Mouse (Mus musculus) midbrain, postnatal 0 days (tissue): Measurements from ENCODE around the gene Plekhs1. TPM values are rescaled to one million over a fixed set of nuclear protein-coding genes. Genes with fewer than 3 reads are reported as not detected.

Experiments
- ATAC-seq: fragments of 200-750 bp; cut with Nextera tagmentation; 2 replicates; pipeline ENCODE4 v1.8.0; 2017; ENCODE audit warnings: moderate number of reproducible peaks, mild to moderate bottlenecking, moderate TSS enrichment, moderate library complexity; ENCODE audit not compliant: low FRiP score
- DNase-seq: peaks from one replicate; pipeline ENCODE4 v3.0.0-alpha.2; 2015; ENCODE audit warnings: low spot score
- H3K27ac ChIP-seq: fragments of 300-500 bp; sonication (generic); 2 replicates; pipeline ENCODE4 v1.5.1; 2014; ENCODE audit warnings: low read depth, mild to moderate bottlenecking, low read length, mixed read lengths
- H3K27me3 ChIP-seq: fragments of 300-500 bp; sonication (generic); 2 replicates; pipeline ENCODE4 v1.6.1; 2014; ENCODE audit warnings: low read length, control low read depth, mixed read lengths; ENCODE audit not compliant: insufficient read depth
- H3K36me3 ChIP-seq: fragments of 300-500 bp; sonication (generic); 2 replicates; pipeline ENCODE4 v1.6.1; 2014; ENCODE audit warnings: low read length, control low read depth, mixed read lengths; ENCODE audit not compliant: insufficient read depth
- H3K4me1 ChIP-seq: fragments of 300-500 bp; sonication (generic); 2 replicates; pipeline ENCODE4 v1.6.1; 2014; ENCODE audit warnings: mild to moderate bottlenecking, control low read depth, antibody characterized with exemption, low read length, mixed read lengths; ENCODE audit not compliant: insufficient read depth
- H3K4me2 ChIP-seq: fragments of 300-500 bp; sonication (generic); 2 replicates; pipeline ENCODE4 v1.6.1; 2014; ENCODE audit warnings: low read depth, mild to moderate bottlenecking, low read length, mixed read lengths; ENCODE audit not compliant: poor library complexity, severe bottlenecking
- H3K4me3 ChIP-seq: fragments of 300-500 bp; sonication (generic); 2 replicates; pipeline ENCODE4 v1.5.1; 2014; ENCODE audit warnings: low read depth, mild to moderate bottlenecking, low read length, moderate library complexity
- H3K9ac ChIP-seq: fragments of 300-500 bp; sonication (generic); replicated peaks from 2 replicates; pipeline ENCODE4 v1.6.1; 2014; ENCODE audit warnings: mild to moderate bottlenecking, low read length, moderate library complexity, mixed read lengths; ENCODE audit not compliant: poor library complexity, severe bottlenecking
- H3K9me3 ChIP-seq: fragments of 300-500 bp; sonication (generic); 2 replicates; pipeline ENCODE4 v1.6.1; 2016; ENCODE audit warnings: low read length, control low read depth
- CTCF ChIP-seq: IDR thresholded peaks from 2 replicates; pipeline ENCODE4 v1.5.1; 2016; ENCODE audit warnings: antibody characterized with exemption, mild to moderate bottlenecking
- WGBS: fragments of 180-500 bp; shearing (Covaris S2); extraction: QIAGEN DNeasy Blood & Tissue Kit; methylation state at CpG from one replicate; pipeline ENCODE4 v1.1.7; 2014; 5-methylcytosine and 5-hydroxymethylcytosine counted together
- polyA plus RNA-seq: library from polyadenylated mRNA; unstranded; fragments of >200 nt; fragmentation: Nextera tagmentation; extraction: Ambion mirVana; gene quantifications from 2 replicates; pipeline ENCODE4 v1.2.1, GENCODE M21; 2015
- total RNA-seq: library from RNA; depleted of rRNA; stranded (reverse); fragments of >200 nt; gene quantifications from 2 replicates; pipeline ENCODE4 v1.2.3, GENCODE M21; 2014

The Plekhs1 gene
- total and polyA plus RNA-seq, 2 experiments from 2014 or later: 0.26 to 0.38 TPM

DNA sequence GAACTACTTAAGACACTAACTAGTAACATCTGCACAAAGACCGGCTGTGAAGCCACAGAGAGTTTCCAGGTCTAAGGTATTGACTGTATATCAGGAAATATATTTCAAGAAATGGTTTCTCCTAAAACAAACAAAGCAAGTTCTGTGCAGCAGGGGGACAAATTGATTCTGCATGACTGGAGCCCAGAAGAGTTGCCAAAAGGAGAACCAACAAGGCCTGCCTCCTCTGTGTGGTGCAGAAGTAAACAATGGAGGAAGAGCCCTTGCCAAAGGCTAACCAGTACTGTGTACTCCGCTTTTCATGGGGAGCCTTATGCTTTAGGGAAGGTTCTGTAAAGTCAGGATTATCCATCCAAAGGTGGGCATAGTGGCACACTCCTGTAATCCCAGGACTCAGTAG is 1.2 kb upstream of the Plekhs1 start:
- WGBS: 82% methylated on average over 2 of the region's 2 CpGs
- Histone ChIP-seq H3K4me1 (no peaks in the 10 kb centered on the region), H3K36me3 (no peaks in the 10 kb centered on the region)

DNA sequence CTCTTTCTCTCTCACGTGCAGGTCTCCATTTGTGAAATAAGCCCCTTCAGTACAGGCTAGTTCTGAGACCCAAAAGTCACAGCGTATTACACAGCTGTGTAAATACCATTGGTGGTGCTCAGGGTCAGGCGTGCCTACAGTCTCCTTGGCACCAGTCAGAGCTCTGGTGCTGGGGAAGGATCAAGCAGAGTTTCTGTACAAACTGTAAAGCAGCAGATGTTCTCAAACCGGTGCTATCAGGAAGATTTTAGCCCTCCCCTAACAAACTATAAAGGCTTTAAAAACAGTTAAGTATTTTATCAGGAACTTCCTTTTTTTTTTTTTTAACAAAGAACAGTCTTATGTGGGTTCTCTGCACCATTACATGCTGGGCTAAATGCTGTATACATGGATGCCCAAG is 1.3 kb downstream of the Plekhs1 start:
- no peaks in the 10 kb centered on the region for H3K36me3 ChIP-seq
- H3K27me3 ChIP-seq: no peaks in the 10 kb centered on the region
- no peak for ATAC-seq
- no peaks in the 10 kb centered on the region for H3K4me1 ChIP-seq
- H3K27ac ChIP-seq: no peak overlapping the region
- H3K4me3 ChIP-seq: no peak overlapping the region
- WGBS: 76% methylated on average over 4 of the region's 4 CpGs
- H3K9me3 ChIP-seq: no peaks in the 10 kb centered on the region
- TF ChIP-seq CTCF: no peak
- no peak for DNase-seq
- no peak overlapping the region for H3K9ac ChIP-seq
- H3K4me2 ChIP-seq: no peak overlapping the region

More for the DNA sequence above, 1.2 kb upstream of the Plekhs1 start:
- no peak overlapping the region for H3K27ac ChIP-seq
- ATAC-seq: no peak
- H3K9me3 ChIP-seq: no peaks in the 10 kb centered on the region
- H3K27me3 ChIP-seq: no peaks in the 10 kb centered on the region
- no peak overlapping the region for H3K9ac ChIP-seq
- no peak overlapping the region for H3K4me3 ChIP-seq
- H3K4me2 ChIP-seq: no peak overlapping the region
- TF ChIP-seq CTCF: no peak
- peak; percentile 45 for DNase-seq

DNA sequence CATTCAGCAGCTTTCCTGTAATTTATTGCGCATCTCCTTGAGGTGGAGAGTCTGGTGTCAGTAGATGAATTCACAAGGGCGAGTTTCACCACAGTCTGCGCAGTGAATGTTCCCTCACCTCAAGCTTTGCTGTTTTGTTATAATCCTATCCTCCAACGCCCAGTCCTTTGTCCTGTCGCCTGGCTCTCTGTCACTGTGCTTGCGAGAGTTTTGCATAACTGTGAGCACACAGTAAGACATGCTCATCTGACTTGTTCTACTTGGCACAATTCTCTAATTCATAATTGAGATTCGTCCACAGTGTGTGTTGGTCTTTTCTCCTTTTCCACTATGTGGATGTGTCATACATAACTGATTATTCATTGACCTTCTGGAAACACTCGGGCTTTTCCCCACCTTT is 5.0 kb downstream of the Plekhs1 start:
- WGBS: 73% methylated on average over 8 of the region's 8 CpGs
- no peak for TF ChIP-seq CTCF
- Histone ChIP-seq H3K27ac (no peak overlapping the region), H3K9me3 (no peaks in the 10 kb centered on the region), H3K9ac (no peak overlapping the region), H3K4me1 (0 out of 2 replicates have a peak, but pooled peaks cover 2% of the 10 kb centered on the region), H3K36me3 (no peaks in the 10 kb centered on the region), H3K27me3 (no peaks in the 10 kb centered on the region), H3K4me2 (no peak overlapping the region), H3K4me3 (no peak overlapping the region)
- DNase-seq (no peak), ATAC-seq (no peak)

DNA sequence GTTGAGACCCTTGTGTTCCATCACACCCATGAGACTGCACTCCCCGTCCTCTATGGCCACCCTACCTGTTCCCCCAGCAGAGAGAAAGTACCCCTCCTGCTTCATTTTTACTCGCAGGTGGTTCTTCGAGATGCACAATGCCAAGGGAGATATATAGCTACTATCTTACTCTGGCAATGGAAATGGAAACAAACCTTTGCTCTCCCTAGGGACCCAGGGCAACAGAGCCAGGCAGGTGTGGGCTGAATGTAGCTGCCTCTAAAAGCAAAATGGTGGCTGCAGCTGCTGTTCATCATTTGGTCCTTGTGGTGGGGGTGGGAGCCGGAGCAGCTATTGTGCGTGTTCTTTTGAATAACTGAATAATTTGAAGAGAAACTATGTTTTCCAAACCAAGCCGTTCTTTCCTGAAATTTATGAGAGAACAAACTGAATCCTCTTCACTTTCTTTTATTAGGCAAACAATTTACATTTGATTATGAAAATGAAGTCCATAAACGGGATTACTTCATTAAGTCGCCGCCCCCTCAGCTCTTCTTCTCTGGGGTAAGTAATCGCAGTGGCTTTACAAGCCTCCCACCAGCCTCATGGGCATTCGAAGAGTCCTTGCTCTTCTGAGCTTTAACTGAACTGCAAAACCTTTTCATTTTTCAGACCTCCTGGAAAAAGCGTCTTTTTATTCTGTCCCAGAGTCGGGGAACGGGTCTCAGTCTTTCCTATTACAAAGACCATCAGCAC is 9.0 kb downstream of the Plekhs1 start:
- Histone ChIP-seq H3K9me3 (no peaks in the 10 kb centered on the region), H3K4me2 (no peak overlapping the region), H3K4me3 (no peak overlapping the region), H3K4me1 (0 out of 2 replicates have a peak, but pooled peaks cover 5% of the 10 kb centered on the region), H3K27ac (no peak overlapping the region), H3K9ac (no peak overlapping the region), H3K27me3 (no peaks in the 10 kb centered on the region), H3K36me3 (no peaks in the 10 kb centered on the region)
- TF ChIP-seq CTCF: no peak
- 65% methylated on average over 14 of the region's 14 CpGs for WGBS
- ATAC-seq (no peak), DNase-seq (no peak)

DNA sequence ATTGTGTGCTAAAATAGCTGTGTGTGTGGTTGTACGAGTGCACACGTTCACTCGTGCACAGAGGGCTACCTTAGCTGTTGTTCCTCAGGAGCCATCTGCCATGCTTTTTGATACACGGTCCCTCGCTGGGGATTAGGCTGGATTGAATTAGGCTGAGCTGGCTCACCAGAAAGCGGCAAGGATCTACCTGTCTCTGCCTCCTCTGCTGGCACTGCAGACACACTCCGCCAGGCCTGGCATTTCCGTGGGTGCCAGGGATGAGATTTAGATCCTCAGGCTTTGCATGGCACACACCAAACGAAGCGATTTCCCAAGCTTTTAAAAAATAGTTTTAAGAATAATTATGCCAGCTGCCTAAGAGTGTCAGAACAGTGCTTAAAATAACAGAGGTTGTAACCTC is 10.5 kb downstream of the Plekhs1 start:
- H3K4me2 ChIP-seq: no peak overlapping the region
- no peak overlapping the region for H3K4me3 ChIP-seq
- H3K9ac ChIP-seq: no peak overlapping the region
- ATAC-seq: no peak
- H3K4me1 ChIP-seq: 0 out of 2 replicates have a peak, but pooled peaks cover 5% of the 10 kb centered on the region
- H3K27me3 ChIP-seq: no peaks in the 10 kb centered on the region
- H3K9me3 ChIP-seq: no peaks in the 10 kb centered on the region
- no peak for TF ChIP-seq CTCF
- no peak overlapping the region for H3K27ac ChIP-seq
- H3K36me3 ChIP-seq: no peaks in the 10 kb centered on the region
- 70% methylated on average over 10 of the region's 10 CpGs for WGBS
- no peak for DNase-seq

DNA sequence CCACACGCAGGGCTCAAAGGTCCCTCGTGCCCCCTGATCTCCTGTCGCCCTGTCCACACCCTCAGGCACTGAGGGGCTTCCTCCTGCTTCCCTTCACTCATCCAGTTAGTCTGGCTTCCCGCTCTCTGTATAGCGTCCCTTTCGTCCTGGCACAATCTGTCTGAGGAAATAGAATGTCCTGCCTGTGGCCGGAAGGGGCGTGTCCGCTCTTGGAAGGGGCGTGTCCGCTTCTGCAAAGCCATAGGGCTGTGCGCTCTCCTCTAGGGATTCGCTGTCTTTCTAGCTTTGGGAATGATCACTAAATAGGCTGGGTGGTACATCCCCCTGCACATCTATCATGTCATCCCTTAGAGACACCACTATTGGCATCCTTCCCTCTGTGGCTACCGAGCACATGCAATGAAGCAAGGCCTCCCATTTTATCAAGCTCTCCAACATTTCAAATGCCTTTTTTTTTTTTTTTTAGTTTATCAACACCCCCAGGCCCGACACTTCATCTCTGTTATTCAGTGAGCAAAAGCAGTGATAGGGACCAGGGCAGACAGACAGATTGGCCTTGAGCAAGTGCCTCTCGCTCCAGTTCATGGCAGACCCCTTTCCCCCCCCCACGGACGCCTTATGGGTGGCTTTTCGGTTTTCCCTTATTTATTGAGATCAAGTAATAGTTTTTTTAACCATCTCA is 13.6 kb downstream of the Plekhs1 start:
- Histone ChIP-seq H3K9ac (no peak overlapping the region), H3K4me1 (0 out of 2 replicates have a peak, but pooled peaks cover 5% of the 10 kb centered on the region), H3K36me3 (no peaks in the 10 kb centered on the region), H3K4me2 (no peak overlapping the region), H3K9me3 (no peaks in the 10 kb centered on the region), H3K27ac (no peak overlapping the region), H3K4me3 (no peak overlapping the region), H3K27me3 (no peaks in the 10 kb centered on the region)
- no peak for TF ChIP-seq CTCF
- ATAC-seq (no peak), DNase-seq (no peak)
- 63% methylated on average over 19 of the region's 19 CpGs for WGBS
